Mouse (Mus musculus) neural tube, embryonic 10.5 days (tissue): ENCODE measurements around the gene Olfr1358.
"Not testable (repeated sequence)": the region's sequence is repeated elsewhere in the genome, so short reads cannot be mapped to it uniquely, and the experiment has no call there.

Experiments used
- DNase-seq: peaks from one replicate; pipeline ENCODE4 v3.0.0-alpha.2; 2017; ENCODE audit warnings: low spot score; ENCODE audit errors: extremely low spot score

Gene Olfr1358

GRCm38 (mm10) chr10:78517128-78517527, at the start of gene Olfr1358:
Gene Olfr1358 (plus strand): TSS chr10:78517428.
- DNase-seq = no peak

GRCm38 (mm10) chr10:78467761-78468310, 49.4 kb upstream of the Olfr1358 start:
- DNase-seq = no peak

GRCm38 (mm10) chr10:78470582-78471313, 46.5 kb upstream of the Olfr1358 start:
- DNase-seq = peak; percentile 36

GRCm38 (mm10) chr10:78472046-78472445, 45.2 kb upstream of the Olfr1358 start:
- DNase-seq = no peak

GRCm38 (mm10) chr10:78473434-78473833, 43.8 kb upstream of the Olfr1358 start:
- no peak for DNase-seq

- DNase-seq = no peak
These were observed 42.5 kb upstream of the Olfr1358 start for GRCm38 (mm10) chr10:78474759-78475158.

- no peak for DNase-seq
These were observed 40.4 kb upstream of the Olfr1358 start for GRCm38 (mm10) chr10:78476821-78477220.

- no peak for DNase-seq
These were observed 36.0 kb upstream of the Olfr1358 start for GRCm38 (mm10) chr10:78480954-78481927.

GRCm38 (mm10) chr10:78481928-78482499, 35.2 kb upstream of the Olfr1358 start:
- peak; percentile 77 for DNase-seq

GRCm38 (mm10) chr10:78485369-78485768, 31.9 kb upstream of the Olfr1358 start:
- DNase-seq = not testable (repeated sequence)

- DNase-seq = no peak
These were observed 30.4 kb upstream of the Olfr1358 start for GRCm38 (mm10) chr10:78486871-78487270.

GRCm38 (mm10) chr10:78487431-78488086, 29.7 kb upstream of the Olfr1358 start:
- DNase-seq = peak; percentile 86

- DNase-seq = no peak
These were observed 14.1 kb upstream of the Olfr1358 start for GRCm38 (mm10) chr10:78502986-78503733.

- no peak for DNase-seq
These were observed 2.6 kb downstream of the Olfr1358 start for GRCm38 (mm10) chr10:78519792-78520191.

GRCm38 (mm10) chr10:78520260-78521005, 3.2 kb downstream of the Olfr1358 start:
- peak; percentile 18 for DNase-seq

- not testable (repeated sequence) for DNase-seq
These were observed 7.8 kb downstream of the Olfr1358 start for GRCm38 (mm10) chr10:78525071-78525470.

- no peak for DNase-seq
These were observed 8.3 kb downstream of the Olfr1358 start for GRCm38 (mm10) chr10:78525511-78525910.

GRCm38 (mm10) chr10:78540943-78541342, 23.7 kb downstream of the Olfr1358 start:
- no peak for DNase-seq

- DNase-seq = no peak
These were observed 47.8 kb downstream of the Olfr1358 start for GRCm38 (mm10) chr10:78565070-78565469.
